Mouse (Mus musculus): ENCODE measurements around the gene Tmem51. TPM values are rescaled to one million over a fixed set of nuclear protein-coding genes. Genes with fewer than 3 reads are reported as not detected.
"Not testable (repeated sequence)": the region's sequence is repeated elsewhere in the genome, so short reads cannot be mapped to it uniquely, and the experiment has no call there.

Tmem51 gene
- total and polyA plus RNA-seq, 3 experiments: not detected

DNA sequence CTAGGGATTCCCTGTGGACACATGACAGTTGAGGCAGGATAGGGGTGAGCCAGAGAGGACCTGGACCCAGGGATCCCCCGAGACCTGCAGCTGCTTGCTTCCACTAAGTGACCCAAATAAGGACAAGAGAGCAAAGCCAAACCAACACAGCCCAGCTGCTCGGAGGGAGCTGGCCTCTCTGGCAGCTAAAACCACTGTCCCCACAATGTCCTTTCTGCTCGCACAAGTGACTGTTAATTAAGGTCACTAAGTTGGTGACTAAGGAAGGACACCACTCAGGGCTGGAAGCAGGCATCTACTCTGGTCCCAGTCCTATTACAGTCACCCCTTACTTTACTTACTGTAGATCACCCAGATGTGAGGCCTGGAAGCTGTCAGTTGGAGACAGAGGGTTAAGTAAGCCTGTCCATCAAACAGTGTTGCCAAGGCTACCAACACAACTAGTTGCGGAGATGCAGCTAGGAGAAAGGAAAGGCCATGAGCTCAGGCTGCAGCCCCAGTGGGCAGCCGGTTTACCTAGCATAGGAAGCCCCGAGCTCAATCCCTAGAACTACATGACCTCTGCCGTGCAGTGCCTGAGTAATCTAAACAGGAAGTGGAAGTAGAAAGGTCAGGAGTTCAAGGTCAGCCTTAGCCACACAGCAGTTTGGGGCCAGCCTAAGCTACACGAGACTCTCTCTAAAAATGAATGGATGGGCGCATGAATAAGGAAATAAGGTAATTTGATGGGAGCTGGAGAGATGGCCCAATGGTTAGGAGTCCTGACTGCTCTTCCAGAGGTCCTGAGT is 30.2 kb downstream of the Tmem51 start (continued):
- TF ChIP-seq ETS1 (IDR thresholded peaks at IDR 0.05; ENCODE audit: low read depth, low read length) (no peak), ELF1 (IDR thresholded peaks at IDR 0.05; ENCODE audit: low read depth, low read length) (no peak)

DNA sequence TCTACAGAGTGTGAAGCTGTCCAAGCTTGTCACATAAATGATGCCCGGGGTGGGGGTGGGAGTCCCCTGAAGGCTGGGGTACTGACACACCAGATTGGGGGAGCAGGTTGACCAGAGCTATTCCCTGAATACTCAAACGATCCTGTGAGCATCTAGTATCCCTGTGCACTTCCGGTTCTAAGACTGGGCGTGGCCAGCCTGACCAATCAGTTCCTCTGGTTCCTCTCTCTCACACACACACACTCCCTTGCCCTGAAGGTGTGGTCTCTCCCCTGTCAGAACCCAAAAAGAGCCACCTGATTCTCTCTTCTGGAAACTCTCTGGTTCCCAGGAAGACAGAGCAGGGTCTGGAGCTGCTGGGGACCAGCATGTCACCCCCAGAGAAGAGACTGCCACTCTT is 30.8 kb downstream of the Tmem51 start:
- Histone ChIP-seq H3K4me1 (ENCODE audit: control insufficient read depth in 1 of 2, insufficient read depth in 2 of 2, low read length in 2 of 2) (no peaks in the 10 kb centered on the region), H3K4me3 (ENCODE audit: control insufficient read depth in 1 of 2, insufficient read depth in 1 of 2, low read depth in 2 of 2, low read length in 2 of 2) (no peak overlapping the region), H3K27me3 (ENCODE audit: control insufficient read depth in 1 of 2, insufficient read depth in 2 of 2, low read length in 2 of 2) (no peaks in the 10 kb centered on the region), H3K9ac (ENCODE audit: control insufficient read depth, low read depth, low read length, poor library complexity, severe bottlenecking) (no peak overlapping the region), H3K79me2 (ENCODE audit: control insufficient read depth, insufficient read depth, low read length, poor library complexity) (no peaks in the 10 kb centered on the region), H3K36me3 (ENCODE audit: control insufficient read depth in 1 of 2, insufficient read depth in 2 of 2, low read length in 2 of 2) (no peaks in the 10 kb centered on the region), H3K9me3 (replicated peaks; ENCODE audit: insufficient read depth, low read length) (no peaks in the 10 kb centered on the region), H3K27ac (ENCODE audit: control insufficient read depth, low read depth, low read length) (no peak overlapping the region)
- no peak for TF ChIP-seq POLR2AphosphoS5 (IDR thresholded peaks at IDR 0.05; ENCODE audit: borderline replicate concordance, low read depth, low read length)
- TF ChIP-seq MYC (IDR thresholded peaks at IDR 0.05; ENCODE audit: low read depth, low read length): no peak
- no peak for TF ChIP-seq MAFK (IDR thresholded peaks at IDR 0.05; ENCODE audit: borderline replicate concordance, low read depth, low read length)
- no peak for TF ChIP-seq SIN3A (IDR thresholded peaks at IDR 0.05; ENCODE audit: low read length)
- TF ChIP-seq ZC3H11A (IDR thresholded peaks at IDR 0.05; ENCODE audit: low read depth, low read length): no peak
- no peak for TF ChIP-seq MEF2A (IDR thresholded peaks at IDR 0.05; ENCODE audit: extremely low read depth, insufficient replicate concordance, low read depth, low read length, poor library complexity, severe bottlenecking)
- TF ChIP-seq ZNF384 (IDR thresholded peaks at IDR 0.05; ENCODE audit: low read depth, low read length): no peak
- no peak for TF ChIP-seq POLR2A (IDR thresholded peaks at IDR 0.05; ENCODE audit: control insufficient read depth in 1 of 2, insufficient read depth in 1 of 2, low read depth in 1 of 2, low read length in 2 of 2, poor library complexity in 1 of 2)
- no peak for TF ChIP-seq ETS1 (IDR thresholded peaks at IDR 0.05; ENCODE audit: low read depth, low read length)
- no peak for TF ChIP-seq MXI1 (IDR thresholded peaks at IDR 0.05; ENCODE audit: low read depth, low read length)
- DNase-seq (ENCODE audit: low read depth, low spot score): no peak

DNA sequence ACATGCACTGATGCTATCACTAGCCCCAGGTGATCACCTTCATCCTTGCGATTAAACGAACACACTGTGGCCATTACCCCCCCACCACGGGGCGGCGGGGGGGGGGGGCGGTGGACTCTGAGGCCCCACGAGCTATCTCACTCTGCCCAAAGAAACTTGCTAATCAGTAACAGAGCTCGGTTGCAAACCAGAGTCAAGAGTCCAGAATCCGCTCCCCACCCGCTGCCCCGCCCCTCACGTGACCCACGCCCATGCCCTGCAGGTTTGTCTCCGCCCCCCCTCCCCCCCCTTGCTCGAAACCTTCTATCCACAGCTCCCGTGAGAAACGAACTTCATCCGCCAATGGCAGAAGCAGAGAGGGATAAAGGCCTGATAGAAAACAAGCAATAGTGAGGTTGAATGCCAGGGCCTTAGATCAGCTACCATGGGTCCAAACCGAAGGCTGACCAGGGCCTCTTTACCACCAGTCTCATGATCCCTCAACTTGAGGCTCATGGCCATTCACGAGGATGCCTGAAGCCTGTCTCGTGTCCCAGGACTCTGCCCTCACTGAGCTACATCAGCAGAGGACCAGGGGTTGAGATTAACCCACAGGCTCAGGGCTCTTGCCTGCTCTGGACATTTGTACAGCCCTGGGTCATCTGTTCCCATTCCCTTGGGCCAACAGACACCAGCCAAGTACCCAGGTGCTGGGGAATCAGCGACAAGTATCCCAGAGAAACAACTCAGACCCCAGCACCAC is 31.5 kb downstream of the Tmem51 start:
- Histone ChIP-seq H3K9ac (ENCODE audit: control insufficient read depth, low read depth, low read length, poor library complexity, severe bottlenecking) (no peak overlapping the region), H3K4me1 (ENCODE audit: control insufficient read depth in 1 of 2, insufficient read depth in 2 of 2, low read length in 2 of 2) (no peaks in the 10 kb centered on the region)

DNA sequence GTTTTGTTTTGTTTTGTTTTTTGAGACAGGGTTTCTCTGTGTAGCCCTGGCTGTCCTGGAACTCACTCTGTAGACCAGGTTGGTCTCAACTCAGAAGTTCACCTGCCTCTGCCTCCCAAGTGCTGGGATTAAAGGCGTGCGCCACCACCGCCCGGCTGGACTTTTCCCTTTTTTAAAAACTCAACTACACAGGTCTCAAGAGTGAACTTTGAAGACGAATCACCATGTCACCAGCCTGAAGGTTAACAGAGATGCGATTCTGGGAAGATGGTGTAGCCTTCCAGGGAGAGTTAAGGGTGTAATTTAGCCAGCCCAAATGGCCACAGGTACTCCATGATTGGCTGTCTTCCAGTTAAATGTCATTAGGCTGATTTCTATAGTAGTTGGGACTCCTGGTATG is 32.2 kb downstream of the Tmem51 start:
- not testable (repeated sequence) for H3K4me1 ChIP-seq (ENCODE audit: control insufficient read depth in 1 of 2, insufficient read depth in 2 of 2, low read length in 2 of 2); H3K27me3 ChIP-seq (ENCODE audit: control insufficient read depth in 1 of 2, insufficient read depth in 2 of 2, low read length in 2 of 2); H3K9me3 ChIP-seq (replicated peaks; ENCODE audit: insufficient read depth, low read length); DNase-seq (ENCODE audit: low read depth, low spot score); H3K9ac ChIP-seq (ENCODE audit: control insufficient read depth, low read depth, low read length, poor library complexity, severe bottlenecking); H3K36me3 ChIP-seq (ENCODE audit: control insufficient read depth in 1 of 2, insufficient read depth in 2 of 2, low read length in 2 of 2); H3K79me2 ChIP-seq (ENCODE audit: control insufficient read depth, insufficient read depth, low read length, poor library complexity); H3K27ac ChIP-seq (ENCODE audit: control insufficient read depth, low read depth, low read length); H3K4me3 ChIP-seq (ENCODE audit: control insufficient read depth in 1 of 2, insufficient read depth in 1 of 2, low read depth in 2 of 2, low read length in 2 of 2)

More for the DNA sequence above, 31.5 kb downstream of the Tmem51 start:
- DNase-seq (ENCODE audit: low read depth, low spot score): no peak
- no peaks in the 10 kb centered on the region for H3K79me2 ChIP-seq (ENCODE audit: control insufficient read depth, insufficient read depth, low read length, poor library complexity)
- no peak overlapping the region for H3K4me3 ChIP-seq (ENCODE audit: control insufficient read depth in 1 of 2, insufficient read depth in 1 of 2, low read depth in 2 of 2, low read length in 2 of 2)
- TF ChIP-seq POLR2A (IDR thresholded peaks at IDR 0.05; ENCODE audit: control insufficient read depth in 1 of 2, insufficient read depth in 1 of 2, low read depth in 1 of 2, low read length in 2 of 2, poor library complexity in 1 of 2): no peak
- no peak for TF ChIP-seq BHLHE40 (IDR thresholded peaks at IDR 0.05; ENCODE audit: borderline replicate concordance, low read depth, low read length)
- TF ChIP-seq TBP (IDR thresholded peaks at IDR 0.05; ENCODE audit: low read depth, low read length): no peak
- TF ChIP-seq RAD21 (IDR thresholded peaks at IDR 0.05; ENCODE audit: low read depth, low read length): no peak
- TF ChIP-seq POLR2AphosphoS5 (IDR thresholded peaks at IDR 0.05; ENCODE audit: borderline replicate concordance, low read depth, low read length): no peak
- no peak for TF ChIP-seq UBTF (IDR thresholded peaks at IDR 0.05; ENCODE audit: borderline replicate concordance, insufficient read depth, low read depth, low read length)
- TF ChIP-seq EP300 (IDR thresholded peaks at IDR 0.05; ENCODE audit: low read depth in 1 of 2, low read length in 2 of 2): no peak
- TF ChIP-seq CHD2 (IDR thresholded peaks at IDR 0.05; ENCODE audit: low read length): no peak
- TF ChIP-seq NRF1 (IDR thresholded peaks at IDR 0.05; ENCODE audit: insufficient read depth, low read depth, low read length, poor library complexity, severe bottlenecking): no peak
- no peak for TF ChIP-seq JUND (IDR thresholded peaks at IDR 0.05; ENCODE audit: low read depth, low read length)
- TF ChIP-seq HCFC1 (IDR thresholded peaks at IDR 0.05; ENCODE audit: low read depth, low read length): no peak
- no peak for TF ChIP-seq KAT2A (conservative IDR thresholded peaks at IDR 0.05; ENCODE audit: low read depth, low read length)
- no peak for TF ChIP-seq USF1 (IDR thresholded peaks at IDR 0.05; ENCODE audit: low read depth, low read length)
- TF ChIP-seq POLR2AphosphoS2 (IDR thresholded peaks at IDR 0.05; ENCODE audit: low read length): no peak
- no peak for TF ChIP-seq TAL1 (IDR thresholded peaks at IDR 0.05; ENCODE audit: low read length)
- H3K36me3 ChIP-seq (ENCODE audit: control insufficient read depth in 1 of 2, insufficient read depth in 2 of 2, low read length in 2 of 2): no peaks in the 10 kb centered on the region
- no peaks in the 10 kb centered on the region for H3K27me3 ChIP-seq (ENCODE audit: control insufficient read depth in 1 of 2, insufficient read depth in 2 of 2, low read length in 2 of 2)
- H3K27ac ChIP-seq (ENCODE audit: control insufficient read depth, low read depth, low read length): no peak overlapping the region
- H3K9me3 ChIP-seq (replicated peaks; ENCODE audit: insufficient read depth, low read length): no peaks in the 10 kb centered on the region

Measured in MEL (cell line).